Mouse (Mus musculus): ENCODE measurements around the gene Spsb4. TPM values are rescaled to one million over a fixed set of nuclear protein-coding genes. Genes with fewer than 3 reads are reported as not detected.
"Not testable (repeated sequence)": the region's sequence is repeated elsewhere in the genome, so short reads cannot be mapped to it uniquely, and the experiment has no call there.

Gene Spsb4
- total RNA-seq, 4 experiments from 2014 or later: 3.7 to 5.1 (median 4.4) TPM

GRCm38 (mm10) chr9:96954063-96954809 is 64.4 kb downstream of the Spsb4 start:
- DNase-seq (ENCODE audit: low spot score in 2 of 2): no peak

DNA sequence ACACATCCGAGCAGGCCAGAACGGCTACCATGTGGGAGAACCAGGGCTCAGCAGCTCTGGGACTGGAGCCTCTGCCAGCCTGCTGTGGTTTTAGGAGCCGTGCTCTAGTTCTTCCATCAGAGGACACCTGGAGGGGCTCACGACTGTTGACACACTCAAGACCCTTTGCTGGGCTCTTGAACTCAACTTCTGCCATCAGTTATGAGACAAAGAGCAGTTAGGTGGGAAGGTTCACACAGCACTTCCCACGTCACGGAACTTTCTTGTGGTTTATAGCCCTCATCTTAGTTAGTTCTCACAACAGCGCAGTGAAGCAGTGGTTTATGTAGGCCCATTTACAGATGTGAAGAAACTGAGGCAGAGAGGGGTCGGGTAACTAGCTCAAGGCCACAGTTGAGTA is 65.2 kb downstream of the Spsb4 start:
- DNase-seq (ENCODE audit: low spot score in 2 of 2): no peak

DNA sequence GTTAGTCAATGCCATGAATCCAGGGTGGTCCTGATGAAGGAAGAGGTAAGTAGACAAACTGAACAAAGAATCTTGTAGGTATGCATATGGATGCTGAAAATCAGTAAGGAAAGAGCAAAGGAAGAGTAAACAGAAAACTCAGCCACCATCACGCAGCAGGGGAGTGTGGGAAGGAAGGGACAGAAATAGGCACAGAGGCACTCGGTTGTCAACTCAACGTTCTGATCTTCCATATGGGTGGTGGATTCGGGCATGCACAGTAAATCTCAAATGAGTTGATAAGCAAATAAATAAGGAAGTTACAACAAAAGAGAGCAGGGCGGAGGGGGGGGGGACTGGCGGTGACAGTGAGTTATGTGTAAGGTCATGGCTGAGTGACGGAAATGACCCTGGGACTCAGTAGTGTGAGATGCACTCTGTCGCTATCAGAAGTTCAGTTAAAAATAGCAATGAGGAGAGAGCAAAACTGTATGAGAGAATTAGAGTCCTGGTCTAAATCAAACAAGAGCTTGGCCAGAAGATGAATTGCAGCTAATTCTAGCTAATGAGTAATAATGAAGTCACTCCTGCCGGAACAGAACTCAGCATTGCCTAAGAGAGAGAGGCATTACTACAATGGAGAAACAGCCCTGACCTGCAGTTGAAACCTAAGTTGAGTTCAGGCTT is 66.2 kb downstream of the Spsb4 start:
- no peak for DNase-seq (ENCODE audit: low spot score in 2 of 2)

DNA sequence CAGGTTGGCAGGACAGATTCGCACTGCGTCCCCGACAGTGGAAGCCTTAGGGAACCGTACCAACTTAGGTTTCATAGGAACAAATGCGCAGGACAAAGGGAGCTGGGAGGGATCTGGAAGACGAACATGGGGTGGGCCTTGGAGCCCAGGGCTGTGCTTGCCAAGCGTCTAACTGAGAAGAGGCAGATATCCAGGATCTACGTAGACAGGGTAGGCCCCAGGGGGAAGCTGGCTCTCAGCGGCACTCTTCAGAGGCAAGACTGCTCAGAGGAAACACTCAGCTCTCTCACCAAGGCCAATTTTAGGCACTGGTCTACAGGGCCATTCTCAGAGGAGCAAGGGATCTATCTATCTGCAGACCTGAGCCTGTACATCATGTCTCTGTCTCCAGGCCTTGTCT is 69.1 kb downstream of the Spsb4 start:
- no peak for DNase-seq (ENCODE audit: low spot score in 2 of 2)

- DNase-seq (ENCODE audit: low spot score in 2 of 2): no peak
Measured at GRCm38 (mm10) chr9:96948546-96948945, 70.1 kb downstream of the Spsb4 start.

DNA sequence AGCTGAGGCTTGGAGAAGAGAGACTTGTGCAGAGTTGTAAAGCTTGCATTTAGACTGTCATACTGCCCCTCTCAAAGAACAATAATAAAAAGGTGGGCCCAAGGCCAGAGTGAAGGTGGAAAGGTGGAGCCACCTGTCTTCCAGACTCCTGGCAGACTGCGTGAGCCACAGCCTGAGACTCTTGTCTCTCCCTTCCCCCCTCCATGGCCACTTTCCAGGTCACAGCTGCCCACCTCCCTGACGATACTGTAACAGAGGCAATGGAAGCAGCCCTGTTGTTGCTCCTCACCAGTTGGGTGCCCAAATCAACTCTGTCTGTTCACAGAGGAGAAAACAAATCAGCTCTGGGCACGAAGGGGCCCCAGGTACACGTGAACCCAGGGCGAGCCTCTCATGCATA is 71.5 kb downstream of the Spsb4 start:
- no peak for DNase-seq (ENCODE audit: low spot score in 2 of 2)

GRCm38 (mm10) chr9:96944517-96944916 is 74.1 kb downstream of the Spsb4 start:
- no peak for DNase-seq (ENCODE audit: low spot score in 2 of 2)

DNA sequence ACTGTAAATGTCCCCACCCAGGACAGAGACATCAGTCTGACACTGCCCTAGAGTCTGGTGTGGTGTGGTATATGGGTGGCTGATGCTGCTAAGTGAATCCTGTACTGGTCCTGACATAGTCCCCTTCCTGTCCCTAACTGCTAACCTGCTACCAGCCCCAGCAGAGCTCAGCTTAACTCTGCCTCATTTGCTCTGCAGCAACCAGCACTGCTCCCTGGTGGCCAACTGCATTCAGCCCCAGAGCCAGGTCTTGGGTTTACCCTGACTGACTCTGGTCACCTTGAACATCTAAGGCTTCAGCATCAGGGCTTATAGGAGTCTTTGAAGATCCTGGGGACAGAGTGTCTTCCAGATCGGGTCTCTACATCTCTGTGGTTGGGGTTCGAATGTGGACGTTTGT is 75.7 kb downstream of the Spsb4 start:
- DNase-seq (ENCODE audit: low spot score in 2 of 2): no peak

DNA sequence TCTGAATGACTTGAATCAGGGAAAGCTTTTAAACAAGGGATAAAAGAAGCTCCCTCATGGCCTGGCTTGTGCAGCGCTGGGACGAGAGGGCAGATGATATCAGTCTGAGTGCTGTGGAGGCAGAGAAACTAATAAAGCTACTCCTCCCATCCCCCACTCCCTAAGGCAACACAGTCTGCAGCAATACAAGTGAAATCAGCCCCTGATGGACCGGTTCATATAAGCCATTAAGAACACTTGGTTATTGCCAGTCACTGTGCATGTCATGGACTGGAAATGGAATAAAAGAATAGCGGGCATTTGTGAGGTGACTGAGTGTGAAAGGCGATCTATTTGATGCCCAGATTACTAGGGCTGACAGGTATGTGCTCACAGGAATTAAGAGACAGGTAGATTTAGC is 79.8 kb downstream of the Spsb4 start:
- no peak for DNase-seq (ENCODE audit: low spot score in 2 of 2)

GRCm38 (mm10) chr9:96936427-96936826 is 82.2 kb downstream of the Spsb4 start:
- DNase-seq (ENCODE audit: low spot score in 2 of 2): not testable (repeated sequence)

GRCm38 (mm10) chr9:96935556-96936300 is 82.9 kb downstream of the Spsb4 start:
- DNase-seq (ENCODE audit: low spot score in 2 of 2): no peak

DNA sequence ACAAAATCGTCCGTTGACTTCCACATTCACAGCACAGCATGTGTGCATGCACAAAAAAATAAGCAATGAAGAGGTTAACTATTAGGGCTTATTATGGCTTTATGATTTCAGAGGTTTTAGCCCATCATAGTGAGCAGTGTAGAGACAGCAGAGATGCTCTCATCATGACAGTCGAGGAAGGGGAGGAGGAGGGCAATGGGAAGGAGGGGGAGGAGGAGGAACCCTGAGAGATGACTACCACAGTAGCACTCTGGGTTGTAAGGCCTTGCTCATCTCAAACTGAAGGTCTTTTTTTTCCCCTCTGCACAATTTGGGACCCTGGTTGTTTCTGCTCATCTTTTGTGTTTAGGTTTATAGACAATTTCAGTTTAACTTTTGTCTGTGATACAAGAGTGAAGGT is 83.8 kb downstream of the Spsb4 start:
- no peak for DNase-seq (ENCODE audit: low spot score in 2 of 2)

DNA sequence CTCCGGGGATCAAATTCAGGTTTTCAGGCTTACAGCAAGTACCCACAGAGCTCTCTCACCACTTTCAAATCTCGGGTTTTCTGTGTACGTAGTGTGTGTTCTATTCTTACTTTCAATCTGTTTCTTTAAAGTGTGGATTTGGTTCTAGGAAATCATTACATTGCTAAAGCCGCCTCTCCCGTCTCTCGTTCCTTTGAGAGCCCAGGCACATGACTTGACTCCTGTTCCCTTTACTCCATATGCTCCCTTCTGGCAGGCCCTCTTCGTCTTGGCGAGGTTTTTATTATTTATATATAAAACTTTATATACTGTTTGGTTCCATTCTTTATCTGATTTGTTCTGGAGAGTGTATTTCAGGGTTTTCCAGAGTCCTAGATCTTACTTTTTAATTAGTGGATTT is 85.9 kb downstream of the Spsb4 start:
- no peak for DNase-seq (ENCODE audit: low spot score in 2 of 2)

GRCm38 (mm10) chr9:96923577-96924316 is 94.9 kb downstream of the Spsb4 start:
- no peak for DNase-seq (ENCODE audit: low spot score in 2 of 2)

DNA sequence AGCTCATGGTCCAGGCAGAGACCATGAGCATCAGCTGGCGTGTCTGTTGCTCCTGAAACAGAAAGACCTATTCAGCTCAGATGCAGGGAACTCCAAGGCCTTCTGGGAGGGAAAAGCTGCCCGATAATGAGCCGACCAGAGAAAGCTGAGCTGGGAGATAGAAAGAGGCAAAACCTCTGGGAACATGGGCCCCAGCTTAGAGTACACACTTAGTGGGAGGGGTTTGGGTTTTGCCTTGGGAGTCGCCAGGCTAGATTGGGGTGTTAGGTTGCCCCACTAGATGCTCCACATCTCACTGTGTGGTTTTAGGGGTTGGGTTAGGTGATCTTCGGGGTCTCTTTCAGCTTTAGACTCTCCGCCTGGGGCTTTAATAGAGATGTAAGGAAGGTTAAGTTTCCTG is 95.5 kb downstream of the Spsb4 start:
- no peak for DNase-seq (ENCODE audit: low spot score in 2 of 2)

DNA sequence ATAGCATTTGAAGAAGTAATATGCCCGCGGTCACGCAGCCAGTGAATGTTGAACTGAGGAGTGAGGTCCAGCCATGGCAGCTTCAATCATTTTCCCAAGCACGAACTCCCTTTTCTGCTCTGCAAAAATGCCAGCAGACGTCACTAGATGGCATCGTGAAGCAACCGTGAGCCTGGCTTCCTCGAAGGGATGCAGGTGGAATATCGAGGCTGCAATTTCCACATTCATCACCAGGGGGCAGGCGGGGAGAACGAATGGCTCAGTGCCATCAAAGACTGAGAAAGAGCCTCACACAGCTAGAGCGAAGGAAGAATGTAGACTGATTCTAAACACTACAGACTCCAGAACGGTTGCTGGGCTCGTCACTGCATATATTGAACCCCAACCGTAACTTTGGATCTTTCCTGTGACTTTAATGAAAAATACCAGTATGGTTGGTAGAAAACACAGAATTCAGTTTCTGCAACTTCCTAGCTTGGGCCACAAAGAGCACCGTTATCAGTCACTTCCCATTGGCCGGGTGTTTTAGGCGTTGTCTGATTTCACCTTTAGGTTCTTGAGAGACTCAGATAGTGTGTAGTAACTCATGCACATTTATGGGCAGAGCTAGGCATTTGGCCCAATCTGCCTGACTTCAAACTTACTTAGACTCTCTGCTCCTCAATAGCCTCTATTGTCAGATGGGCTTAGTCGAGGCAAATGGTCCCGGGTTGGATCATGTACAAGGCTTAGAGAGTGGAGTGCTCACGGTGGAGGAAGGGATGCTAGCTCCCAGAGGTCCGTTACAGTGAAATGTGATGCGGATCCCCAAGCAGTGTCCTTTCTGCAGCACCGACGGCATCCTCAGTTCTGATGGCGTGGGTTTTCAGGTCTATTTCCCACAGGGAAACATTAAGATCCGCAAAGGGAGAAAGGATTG is 101.8 kb downstream of the Spsb4 start:
- DNase-seq (ENCODE audit: low spot score in 2 of 2): peak; percentile 86 to 99

DNA sequence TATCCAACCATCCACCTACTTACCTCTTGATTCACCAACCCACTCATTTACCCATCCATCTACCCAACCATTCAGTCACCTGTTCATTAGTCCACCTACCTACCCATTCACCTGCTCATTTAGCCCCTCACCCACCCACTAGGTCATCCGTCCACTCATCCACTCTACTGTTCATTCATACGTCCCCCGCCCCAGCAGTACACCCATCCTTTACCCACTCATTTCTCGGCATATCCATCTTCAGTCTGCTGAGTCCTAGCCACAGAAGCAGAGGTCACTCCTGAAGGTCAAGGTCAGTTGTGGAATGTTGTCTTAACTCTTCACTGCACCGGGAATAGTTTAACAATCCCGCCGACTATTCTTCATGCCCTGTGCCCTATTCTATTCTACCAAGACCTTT is 102.6 kb downstream of the Spsb4 start:
- DNase-seq (ENCODE audit: low spot score in 2 of 2): no peak

- DNase-seq (ENCODE audit: low spot score in 2 of 2): no peak
Measured at GRCm38 (mm10) chr9:96914851-96915250, 103.8 kb downstream of the Spsb4 start.

DNA sequence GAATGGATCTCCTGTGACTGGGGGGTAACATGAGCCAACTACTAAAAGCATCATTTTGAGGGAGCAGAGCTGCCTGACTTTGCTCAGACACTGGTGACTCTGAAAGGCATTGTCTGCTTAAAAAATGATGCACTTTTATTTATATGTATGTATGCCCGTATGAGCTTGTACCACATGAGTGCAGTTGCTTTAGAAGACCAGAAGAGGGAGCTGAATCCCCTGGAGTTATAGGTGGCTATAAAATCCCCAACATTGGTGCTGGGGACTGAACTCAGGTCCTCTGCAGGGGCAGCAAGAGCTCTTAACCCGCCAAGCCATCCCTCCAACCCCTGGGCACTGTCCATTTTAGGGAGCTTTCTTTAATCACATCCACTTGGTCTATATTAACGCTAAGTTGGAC is 104.6 kb downstream of the Spsb4 start:
- DNase-seq (ENCODE audit: low spot score in 2 of 2): no peak

DNA sequence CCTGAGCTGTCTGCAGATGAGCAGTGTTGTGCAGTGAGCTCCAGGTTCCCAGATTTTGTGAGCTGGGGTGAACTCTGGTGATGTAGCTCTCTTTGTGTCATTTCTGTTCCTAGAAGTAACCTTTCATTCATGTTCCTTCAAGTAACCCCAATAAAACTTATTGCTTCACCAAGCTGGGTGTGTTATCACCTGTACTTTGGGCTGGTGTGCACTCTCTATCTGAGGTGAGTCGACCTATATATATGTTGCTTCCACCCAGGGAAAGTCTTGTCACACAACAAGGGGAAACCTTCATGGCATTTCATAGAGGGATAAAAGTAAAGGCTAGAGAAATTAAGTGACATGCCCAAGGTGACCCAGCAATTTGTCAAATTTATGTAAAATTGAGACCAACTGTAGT is 109.1 kb downstream of the Spsb4 start:
- no peak for DNase-seq (ENCODE audit: low spot score in 2 of 2)

DNA sequence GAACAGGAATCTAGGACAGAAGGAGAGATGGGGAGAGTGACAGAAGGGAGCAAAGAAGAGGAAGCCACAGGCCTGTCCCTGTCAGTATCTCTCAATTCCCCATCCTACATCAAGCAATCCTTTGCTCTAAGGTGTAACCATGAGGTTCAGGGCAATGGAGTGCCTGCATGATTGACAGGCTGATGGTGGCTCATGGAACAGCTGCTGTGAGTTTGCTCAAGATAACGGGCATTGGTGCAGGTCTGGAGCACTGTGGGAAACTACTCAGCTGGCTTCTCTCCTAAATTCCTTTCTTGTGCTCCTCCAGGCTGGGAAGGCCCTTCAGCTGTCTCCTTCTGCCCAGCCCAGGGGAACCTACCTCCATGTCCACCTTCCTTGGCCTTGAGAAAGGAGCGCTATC is 109.9 kb downstream of the Spsb4 start:
- DNase-seq (ENCODE audit: low spot score in 2 of 2): no peak
